Mouse (Mus musculus): Measurements from ENCODE around the gene Tktl1. TPM values are rescaled to one million over a fixed set of nuclear protein-coding genes. Genes with fewer than 3 reads are reported as not detected.
"Not testable (repeated sequence)": the region's sequence is repeated elsewhere in the genome, so short reads cannot be mapped to it uniquely, and the experiment has no call there.

The Tktl1 gene
- 0.04 TPM in 1 of 2 replicates, not detected in the other for polyA plus RNA-seq (2012; rRNA removed)

DNA sequence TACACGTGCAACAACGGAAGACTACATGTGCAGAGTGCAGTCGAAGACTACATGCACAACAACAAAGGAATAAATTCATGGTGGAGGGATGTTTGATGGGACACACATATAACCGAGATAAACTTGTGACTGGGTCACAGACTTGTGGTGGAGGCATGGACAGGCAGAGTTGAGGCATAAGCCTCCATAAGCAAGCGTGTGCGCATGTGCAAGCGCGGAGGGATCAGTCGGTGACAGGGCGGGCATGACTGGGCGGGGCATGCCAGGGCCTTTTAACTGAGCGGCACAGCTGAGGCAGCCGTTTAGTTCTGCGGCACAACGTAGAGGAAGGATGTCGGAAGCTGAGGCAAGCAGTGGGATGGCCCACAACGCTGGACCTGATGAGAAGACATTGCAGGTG lies at the start of gene Tktl1:
TSS of gene Tktl1 (plus strand) at position 301 of the 400 bp plus-strand sequence.
- WGBS: 91% methylated on average over 17 of the region's 17 CpGs
- DNase-seq (ENCODE audit: low read depth, low spot score): no peak

DNA sequence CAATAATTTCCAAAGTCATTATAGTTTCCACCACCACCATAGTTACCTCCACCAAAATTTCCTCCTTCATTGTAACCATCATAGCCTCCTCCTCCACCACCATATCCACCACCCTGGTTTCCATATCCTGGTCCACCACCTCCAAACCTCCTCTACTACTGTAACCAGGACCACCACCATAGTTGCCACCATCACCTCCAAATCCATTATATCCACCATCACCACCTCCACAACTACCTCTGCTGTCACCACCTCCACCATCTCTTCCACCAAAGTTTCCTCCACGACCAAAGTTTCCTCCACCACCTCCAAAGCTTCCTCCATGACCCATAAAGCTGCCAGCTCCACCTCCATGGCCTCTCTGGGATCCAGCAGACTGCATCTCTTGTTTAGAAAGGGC lies 41.8 kb upstream of the Tktl1 start, which contains the start of gene Mecp2:
TSS of gene Mecp2 (minus strand) at position 101 of the 400 bp plus-strand sequence.
- not testable (repeated sequence) for DNase-seq (ENCODE audit: low read depth, low spot score)
- WGBS: 18% methylated on average over 1 of the region's 1 CpGs

DNA sequence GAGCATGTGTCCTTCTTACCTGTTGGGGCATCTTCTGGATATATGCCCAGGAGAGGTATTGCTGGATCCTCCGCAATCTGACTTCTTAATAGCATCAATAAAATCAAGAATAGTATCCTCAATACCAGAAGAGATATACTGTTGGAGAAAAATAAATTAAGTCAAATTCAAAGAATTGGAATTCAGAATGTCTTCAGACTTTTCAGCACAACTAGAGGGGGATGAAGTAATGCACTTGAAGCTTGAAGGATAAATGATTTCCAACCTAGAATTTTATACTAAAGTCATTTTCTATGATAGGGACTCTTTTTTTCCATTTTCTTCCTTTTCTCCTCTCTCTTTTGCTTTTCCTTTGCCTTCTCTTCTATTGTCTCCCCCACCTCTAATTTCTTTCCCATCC lies 9.3 kb upstream of the Tktl1 start, which contains the start of gene Tex28:
TSS of gene Tex28 (minus strand) at position 101 of the 400 bp plus-strand sequence.
- WGBS: 88% methylated on average over 1 of the region's 1 CpGs
- DNase-seq (ENCODE audit: low read depth, low spot score): no peak

DNA sequence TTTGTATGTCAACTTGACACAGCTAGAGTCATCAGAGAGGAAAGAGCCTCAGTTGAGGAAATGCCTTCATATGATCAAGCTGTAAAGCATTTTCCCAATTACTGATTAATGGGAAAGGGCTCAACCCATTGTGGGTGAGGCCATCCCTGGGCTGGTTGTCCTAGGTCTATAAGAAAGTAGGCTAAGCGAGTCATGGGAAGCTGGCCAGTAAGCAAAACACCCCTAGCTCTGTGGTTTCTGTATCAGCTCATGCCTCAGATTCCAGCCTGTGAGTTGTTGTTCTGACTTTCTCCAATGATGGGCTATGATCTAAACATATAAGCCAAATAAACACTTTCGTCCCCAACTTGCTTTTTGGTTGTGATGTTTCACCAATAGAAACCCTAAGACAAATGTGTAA lies 26.5 kb downstream of the Tktl1 start:
- WGBS: 70% methylated on average over 2 of the region's 2 CpGs
- DNase-seq (ENCODE audit: low read depth, low spot score): no peak

- 90% methylated on average over 4 of the region's 4 CpGs for WGBS
- DNase-seq (ENCODE audit: low read depth, low spot score): no peak
These were observed 41.4 kb downstream of the Tktl1 start for GRCm38 (mm10) chrX:74218496-74218895.

GRCm38 (mm10) chrX:74219449-74219848 lies 42.4 kb downstream of the Tktl1 start:
- 52% methylated on average over 13 of the region's 13 CpGs for WGBS

DNA sequence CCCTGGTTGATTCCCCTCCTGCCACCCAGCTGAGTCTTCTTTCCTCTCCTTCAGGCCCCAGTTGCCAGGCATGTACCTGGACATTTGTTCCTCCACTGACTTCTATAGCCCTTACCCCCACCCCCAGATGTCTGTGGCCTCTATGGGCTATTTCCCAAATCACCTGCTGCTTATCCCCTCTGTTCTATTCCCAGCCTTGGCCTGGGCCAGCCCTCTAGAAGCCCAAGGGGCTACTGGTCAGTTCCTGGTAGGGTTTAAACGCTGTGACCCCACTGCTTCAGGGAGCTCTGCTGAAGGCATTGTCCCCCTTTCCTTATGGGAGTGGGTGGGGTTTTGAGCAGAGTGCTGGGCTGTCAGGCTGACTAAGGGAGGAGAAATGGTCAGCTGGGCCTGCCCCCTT lies 43.0 kb downstream of the Tktl1 start:
- DNase-seq (ENCODE audit: low read depth, low spot score): not testable (repeated sequence)
- WGBS: 55% methylated on average over 1 of the region's 1 CpGs

More at GRCm38 (mm10) chrX:74219449-74219848, 42.4 kb downstream of the Tktl1 start:
- DNase-seq (ENCODE audit: low read depth, low spot score): no peak

- 57% methylated on average over 1 of the region's 1 CpGs for WGBS
These were observed 53.0 kb downstream of the Tktl1 start for GRCm38 (mm10) chrX:74230038-74230437.

DNA sequence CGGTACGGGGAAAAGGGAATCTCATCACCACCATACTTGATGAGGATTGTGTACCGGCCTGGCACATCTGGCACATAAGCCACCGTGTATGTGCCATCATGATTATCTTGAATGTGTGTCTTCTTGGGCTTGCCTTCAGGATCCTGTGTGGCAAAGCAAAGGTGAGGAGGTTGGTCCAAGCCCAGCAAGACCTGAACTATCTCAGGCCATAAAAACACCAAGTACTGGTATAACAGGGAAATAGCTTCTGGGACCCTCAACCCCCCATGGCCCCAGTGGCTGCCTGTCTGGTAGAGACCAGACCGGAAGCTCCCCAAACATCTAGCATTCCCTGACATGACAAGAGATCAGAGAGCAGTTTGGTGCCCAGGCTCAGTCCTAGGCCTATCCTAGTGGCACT lies 56.1 kb downstream of the Tktl1 start:
- 91% methylated on average over 5 of the region's 5 CpGs for WGBS
- no peak for DNase-seq (ENCODE audit: low read depth, low spot score)

More at GRCm38 (mm10) chrX:74230038-74230437, 53.0 kb downstream of the Tktl1 start:
- no peak for DNase-seq (ENCODE audit: low read depth, low spot score)

GRCm38 (mm10) chrX:74240332-74240731 lies 63.3 kb downstream of the Tktl1 start:
- 85% methylated on average over 4 of the region's 4 CpGs for WGBS
- no peak for DNase-seq (ENCODE audit: low read depth, low spot score)

DNA sequence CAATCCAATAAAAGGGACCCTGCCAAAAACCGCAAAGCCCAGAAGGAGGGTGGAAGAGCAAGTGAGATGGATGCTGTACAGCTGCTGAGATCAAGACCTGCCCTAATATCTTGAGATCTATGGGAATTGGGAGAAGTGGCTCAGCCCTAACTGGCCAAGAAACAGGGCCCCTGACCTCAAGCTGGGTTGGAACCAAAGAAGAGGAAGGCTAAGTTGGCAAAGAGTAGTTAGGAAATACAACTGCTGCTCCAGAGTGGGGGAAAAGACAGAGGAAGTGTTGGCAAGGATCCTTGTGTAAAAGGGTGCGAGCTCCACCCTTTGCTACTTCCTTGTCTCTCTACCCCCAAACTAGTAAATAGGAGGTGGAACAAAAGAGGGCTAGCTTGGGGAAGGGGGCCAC lies 66.3 kb downstream of the Tktl1 start:
- WGBS: 61% methylated on average over 2 of the region's 2 CpGs
- DNase-seq (ENCODE audit: low read depth, low spot score): no peak

- 36% methylated on average over 3 of the region's 3 CpGs for WGBS
- DNase-seq (ENCODE audit: low read depth, low spot score): no peak
These were observed 66.7 kb downstream of the Tktl1 start for GRCm38 (mm10) chrX:74243807-74244206.

DNA sequence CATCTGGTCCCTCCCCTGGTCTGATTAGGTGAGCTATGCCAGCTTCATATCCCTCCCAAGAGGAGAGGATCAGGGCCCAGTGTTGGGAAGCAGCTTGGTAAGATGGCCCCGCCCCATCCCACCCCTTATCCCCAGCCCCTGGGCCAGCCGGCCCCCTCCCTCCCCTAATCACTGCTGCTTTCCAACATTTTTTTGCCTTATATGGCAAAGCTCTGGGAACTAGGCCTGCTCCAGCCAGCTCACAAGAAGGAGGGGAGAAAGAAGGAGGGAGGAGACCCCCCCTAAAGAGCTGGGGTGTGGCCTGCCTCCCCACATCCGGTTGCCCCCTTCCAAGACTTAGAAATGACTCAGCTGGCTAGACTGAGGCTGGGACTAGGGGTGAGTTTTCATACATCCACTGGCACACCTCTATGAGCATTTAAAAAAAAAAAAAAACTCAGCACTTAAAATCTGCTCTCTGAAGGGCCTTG lies 67.6 kb downstream of the Tktl1 start:
- 48% methylated on average over 3 of the region's 3 CpGs for WGBS
- no peak for DNase-seq (ENCODE audit: low read depth, low spot score)

DNA sequence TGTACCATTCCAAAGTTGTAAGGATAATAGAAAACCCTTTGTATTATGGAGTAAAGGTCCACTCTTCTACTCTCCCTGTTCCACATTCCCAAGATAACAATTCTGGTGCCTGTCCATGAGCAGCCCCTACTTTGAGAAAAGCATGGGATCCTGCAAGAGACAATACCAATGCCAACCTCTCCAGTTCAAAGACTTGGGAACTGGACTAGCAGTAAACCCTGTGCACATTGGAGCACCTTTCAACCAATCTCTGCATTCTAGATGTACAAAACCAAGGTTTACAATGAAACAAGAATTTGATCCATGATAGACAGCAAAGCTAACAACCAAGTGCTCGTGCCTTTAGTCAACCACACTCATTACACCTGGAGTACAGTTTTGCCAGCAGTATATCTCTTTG lies 68.0 kb downstream of the Tktl1 start:
- DNase-seq (ENCODE audit: low read depth, low spot score): no peak
- whole genome bisulfite sequencing: 57% methylated on average over 1 of the region's 1 CpGs

GRCm38 (mm10) chrX:74245687-74246086 lies 68.6 kb downstream of the Tktl1 start:
- no peak for DNase-seq (ENCODE audit: low read depth, low spot score)
- WGBS: 15% methylated on average over 21 of the region's 21 CpGs

DNA sequence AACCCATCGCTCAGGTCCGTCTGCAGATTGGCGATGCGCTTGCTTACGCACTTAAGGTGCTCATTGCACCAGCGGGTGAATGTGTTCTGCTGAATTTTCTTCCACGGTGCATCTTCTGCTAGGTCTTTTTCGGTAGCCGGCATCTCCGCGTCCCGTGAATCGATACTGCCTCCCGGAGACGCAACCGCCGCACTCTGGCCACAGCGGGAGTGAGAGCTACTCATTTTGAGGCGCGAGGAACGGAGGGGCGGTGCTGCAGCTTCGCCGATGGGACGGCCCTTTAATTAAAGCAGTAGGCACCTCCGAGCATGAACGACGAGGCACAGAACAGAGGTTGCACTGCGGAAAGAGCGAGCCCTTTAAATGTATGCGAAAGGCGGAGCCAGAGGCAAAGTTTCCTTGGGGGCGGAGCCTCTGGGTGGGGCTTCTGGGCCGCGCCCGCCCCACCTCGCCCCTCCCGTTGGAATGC lies 69.2 kb downstream of the Tktl1 start:
- no peak for DNase-seq (ENCODE audit: low read depth, low spot score)
- 23% methylated on average over 34 of the region's 38 CpGs for WGBS

DNA sequence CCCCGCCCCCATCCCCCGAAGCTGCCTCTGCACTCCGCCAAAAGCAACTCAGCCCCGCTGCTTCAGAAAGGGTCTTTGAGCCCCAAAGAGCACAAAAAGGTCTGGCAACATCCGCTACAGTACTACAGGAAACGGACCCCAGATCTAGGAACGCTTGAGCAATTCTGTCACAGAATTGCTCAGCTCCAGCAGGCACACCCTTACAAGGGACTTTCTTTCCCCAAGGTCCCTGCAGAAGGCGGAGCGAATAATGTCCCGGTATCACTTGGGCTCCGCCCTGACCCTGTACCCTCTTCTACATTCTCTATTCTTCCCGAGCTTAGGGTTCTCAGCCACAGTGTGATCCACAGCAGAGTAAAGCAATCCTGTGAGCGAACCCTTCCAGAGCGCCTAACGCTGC lies 69.6 kb downstream of the Tktl1 start:
- DNase-seq (ENCODE audit: low read depth, low spot score): no peak
- 18% methylated on average over 14 of the region's 15 CpGs for WGBS

DNA sequence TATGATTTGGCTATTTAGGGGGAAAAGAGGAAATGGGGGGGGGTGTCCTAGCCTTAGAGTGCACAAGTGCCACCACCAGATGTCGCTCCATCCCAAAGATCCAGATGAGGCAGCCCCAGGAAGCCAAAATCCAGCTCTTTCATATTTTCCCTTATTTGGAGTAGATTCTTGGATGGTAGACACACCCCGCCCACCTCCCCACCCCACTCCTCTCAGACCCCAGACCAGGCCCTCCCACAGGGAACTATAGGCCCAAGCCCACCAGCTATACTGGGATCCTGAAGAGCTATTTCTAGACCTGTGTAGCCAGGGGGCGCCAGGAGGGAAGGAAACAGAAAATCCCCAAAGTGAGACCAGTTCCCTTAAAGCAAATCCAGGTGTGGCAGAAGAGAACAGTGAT lies 71.6 kb downstream of the Tktl1 start:
- no peak for DNase-seq (ENCODE audit: low read depth, low spot score)
- WGBS: 14% methylated on average over 3 of the region's 3 CpGs

GRCm38 (mm10) chrX:74249615-74250014 lies 72.6 kb downstream of the Tktl1 start, which contains the start of gene Flna:
TSS of gene Flna (minus strand) at chrX:74249820.
- WGBS: 15% methylated on average over 38 of the region's 38 CpGs
- no peak for DNase-seq (ENCODE audit: low read depth, low spot score)

GRCm38 (mm10) chrX:74254153-74254887 lies 77.3 kb downstream of the Tktl1 start, which contains the start of gene Emd:
TSS of gene Emd (plus strand) at chrX:74254687.
- WGBS: 29% methylated on average over 39 of the region's 39 CpGs

More at GRCm38 (mm10) chrX:74254153-74254887, 77.3 kb downstream of the Tktl1 start, which contains the start of gene Emd:
- no peak for DNase-seq (ENCODE audit: low read depth, low spot score)

Measured in large intestine, adult 2 months (tissue).